Mouse (Mus musculus): ENCODE data around the gene Unc45a. TPM values are rescaled to one million over a fixed set of nuclear protein-coding genes. Genes with fewer than 3 reads are reported as not detected.
A peak's percentile ranks its signal among the peaks of the same experiment; 100 is the strongest.

The Unc45a gene
- polyA plus RNA-seq (2015; fragmentation: Nextera tagmentation; extraction: Ambion mirVana), result 51.4 and 51.7 TPM in 2 replicates

GRCm38 (mm10) chr7:80340793-80341192 lies at the start of gene Unc45a:
Unc45a (minus strand) TSS chr7:80341005.
- peaks cover 38% of the 10 kb centered on the region for H3K4me1 ChIP-seq
- peak within 1 kb of the TSS; percentile 86 for H3K4me2 ChIP-seq
- H3K4me3 ChIP-seq, result peak within 1 kb of the TSS; percentile 67
- H3K36me3 ChIP-seq, result peaks cover 14% of the 10 kb centered on the region
- no peak for ATAC-seq (ENCODE audit: insufficient number of reproducible peaks, low FRiP score, low TSS enrichment, low read depth)
- peak within 1 kb of the TSS; percentile 42; the same call in 1 of the 2 replicates for H3K9ac ChIP-seq
- H3K9me3 ChIP-seq, result no peaks in the 10 kb centered on the region
- H3K27ac ChIP-seq, result peak within 1 kb of the TSS; percentile 93
- under 1% methylated on average over 11 of the region's 11 CpGs for WGBS
- H3K27me3 ChIP-seq, result no peaks in the 10 kb centered on the region

- WGBS, result 8% methylated on average over 33 of the region's 33 CpGs
- 0 out of 2 replicates have a peak, but pooled peaks cover under 1% of the 10 kb centered on the region for H3K27me3 ChIP-seq
- H3K9me3 ChIP-seq, result no peaks in the 10 kb centered on the region
- peaks cover 42% of the 10 kb centered on the region for H3K36me3 ChIP-seq
- ATAC-seq (ENCODE audit: insufficient number of reproducible peaks, low FRiP score, low TSS enrichment, low read depth), result peak; percentile 57
- peak within 1 kb of the TSS; percentile 39 for H3K4me3 ChIP-seq
- H3K9ac ChIP-seq, result peak within 1 kb of the TSS; percentile 47
- peak within 1 kb of the TSS; percentile 79 for H3K27ac ChIP-seq
- peak within 1 kb of the TSS; percentile 53 for H3K4me2 ChIP-seq
- H3K4me1 ChIP-seq, result peaks cover 38% of the 10 kb centered on the region
These were observed 47.1 kb upstream of the Unc45a start, which contains the start of gene Fes for GRCm38 (mm10) chr7:80387633-80388543. Fes (minus strand) TSS chr7:80387946.

GRCm38 (mm10) chr7:80387033-80387632 lies 46.3 kb upstream of the Unc45a start:
- Histone ChIP-seq H3K4me1 (peaks cover 38% of the 10 kb centered on the region), H3K4me2 (peak overlapping the region; percentile 53), H3K36me3 (peaks cover 42% of the 10 kb centered on the region), H3K27ac (peak overlapping the region; percentile 79), H3K4me3 (peak overlapping the region; percentile 39), H3K27me3 (0 out of 2 replicates have a peak, but pooled peaks cover 5% of the 10 kb centered on the region), H3K9me3 (no peaks in the 10 kb centered on the region), H3K9ac (peak overlapping the region; percentile 47)
- 39% methylated on average over 17 of the region's 17 CpGs for WGBS
- ATAC-seq (ENCODE audit: insufficient number of reproducible peaks, low FRiP score, low TSS enrichment, low read depth), result no peak

GRCm38 (mm10) chr7:80386235-80386930 lies 45.6 kb upstream of the Unc45a start:
- Histone ChIP-seq H3K4me1 (peaks cover 38% of the 10 kb centered on the region), H3K4me2 (peak overlapping the region; percentile 53), H3K27me3 (0 out of 2 replicates have a peak, but pooled peaks cover 6% of the 10 kb centered on the region), H3K4me3 (peak overlapping the region; percentile 39), H3K9ac (no peak overlapping the region), H3K9me3 (no peaks in the 10 kb centered on the region), H3K27ac (peak overlapping the region; percentile 71), H3K36me3 (peaks cover 40% of the 10 kb centered on the region)
- ATAC-seq (ENCODE audit: insufficient number of reproducible peaks, low FRiP score, low TSS enrichment, low read depth), result peak; percentile 57; the same call in 1 of the 2 replicates
- WGBS, result 40% methylated on average over 18 of the region's 18 CpGs

GRCm38 (mm10) chr7:80382919-80383318 lies 42.1 kb upstream of the Unc45a start:
- WGBS, result 72% methylated on average over 11 of the region's 11 CpGs
- Histone ChIP-seq H3K27ac (no peak overlapping the region), H3K9me3 (no peaks in the 10 kb centered on the region), H3K36me3 (peaks cover 45% of the 10 kb centered on the region), H3K9ac (no peak overlapping the region), H3K4me1 (peaks cover 17% of the 10 kb centered on the region), H3K4me3 (no peak overlapping the region), H3K27me3 (0 out of 2 replicates have a peak, but pooled peaks cover 6% of the 10 kb centered on the region), H3K4me2 (no peak overlapping the region)
- no peak for ATAC-seq (ENCODE audit: insufficient number of reproducible peaks, low FRiP score, low TSS enrichment, low read depth)

GRCm38 (mm10) chr7:80379531-80379930 lies 38.7 kb upstream of the Unc45a start:
- Histone ChIP-seq H3K27ac (no peak overlapping the region), H3K4me3 (no peak overlapping the region), H3K4me1 (no peaks in the 10 kb centered on the region), H3K36me3 (peaks cover 45% of the 10 kb centered on the region), H3K27me3 (0 out of 2 replicates have a peak, but pooled peaks cover 6% of the 10 kb centered on the region), H3K9me3 (no peaks in the 10 kb centered on the region), H3K4me2 (no peak overlapping the region), H3K9ac (no peak overlapping the region)
- ATAC-seq (ENCODE audit: insufficient number of reproducible peaks, low FRiP score, low TSS enrichment, low read depth), result no peak
- WGBS, result 61% methylated on average over 13 of the region's 13 CpGs

GRCm38 (mm10) chr7:80377471-80377870 lies 36.7 kb upstream of the Unc45a start:
- Histone ChIP-seq H3K4me3 (no peak overlapping the region), H3K9me3 (no peaks in the 10 kb centered on the region), H3K27me3 (0 out of 2 replicates have a peak, but pooled peaks cover 4% of the 10 kb centered on the region), H3K27ac (no peak overlapping the region), H3K9ac (no peak overlapping the region), H3K4me2 (no peak overlapping the region), H3K36me3 (peaks cover 32% of the 10 kb centered on the region), H3K4me1 (0 out of 2 replicates have a peak, but pooled peaks cover 4% of the 10 kb centered on the region)
- ATAC-seq (ENCODE audit: insufficient number of reproducible peaks, low FRiP score, low TSS enrichment, low read depth), result no peak
- WGBS, result 32% methylated on average over 6 of the region's 6 CpGs

GRCm38 (mm10) chr7:80376192-80376591 lies 35.4 kb upstream of the Unc45a start:
- no peak for ATAC-seq (ENCODE audit: insufficient number of reproducible peaks, low FRiP score, low TSS enrichment, low read depth)
- 85% methylated on average over 10 of the region's 10 CpGs for WGBS

GRCm38 (mm10) chr7:80375376-80376039 lies 34.7 kb upstream of the Unc45a start:
- WGBS, result 72% methylated on average over 9 of the region's 9 CpGs
- no peak for ATAC-seq (ENCODE audit: insufficient number of reproducible peaks, low FRiP score, low TSS enrichment, low read depth)

More at GRCm38 (mm10) chr7:80376192-80376591, 35.4 kb upstream of the Unc45a start:
- Histone ChIP-seq H3K27ac (no peak overlapping the region), H3K9ac (no peak overlapping the region), H3K27me3 (no peaks in the 10 kb centered on the region), H3K9me3 (no peaks in the 10 kb centered on the region), H3K4me3 (no peak overlapping the region), H3K4me1 (0 out of 2 replicates have a peak, but pooled peaks cover 4% of the 10 kb centered on the region), H3K4me2 (no peak overlapping the region), H3K36me3 (peaks cover 23% of the 10 kb centered on the region; the same call in 1 of the 2 replicates)

GRCm38 (mm10) chr7:80374733-80375132 lies 33.9 kb upstream of the Unc45a start:
- no peak for ATAC-seq (ENCODE audit: insufficient number of reproducible peaks, low FRiP score, low TSS enrichment, low read depth)
- Histone ChIP-seq H3K27ac (no peak overlapping the region), H3K4me2 (no peak overlapping the region), H3K4me3 (no peak overlapping the region), H3K9ac (no peak overlapping the region), H3K27me3 (no peaks in the 10 kb centered on the region), H3K9me3 (no peaks in the 10 kb centered on the region), H3K36me3 (peaks cover 12% of the 10 kb centered on the region; the same call in 1 of the 2 replicates), H3K4me1 (peaks cover 9% of the 10 kb centered on the region)
- 86% methylated on average over 3 of the region's 3 CpGs for WGBS

More at GRCm38 (mm10) chr7:80375376-80376039, 34.7 kb upstream of the Unc45a start:
- Histone ChIP-seq H3K9me3 (no peaks in the 10 kb centered on the region), H3K27ac (no peak overlapping the region), H3K9ac (no peak overlapping the region), H3K27me3 (no peaks in the 10 kb centered on the region), H3K4me1 (0 out of 2 replicates have a peak, but pooled peaks cover 4% of the 10 kb centered on the region), H3K4me3 (no peak overlapping the region), H3K36me3 (peaks cover 17% of the 10 kb centered on the region; the same call in 1 of the 2 replicates), H3K4me2 (no peak overlapping the region)

- no peak for ATAC-seq (ENCODE audit: insufficient number of reproducible peaks, low FRiP score, low TSS enrichment, low read depth)
- peak overlapping the region; percentile 1; the same call in 1 of the 2 replicates for H3K9ac ChIP-seq
- no peaks in the 10 kb centered on the region for H3K9me3 ChIP-seq
- no peak overlapping the region for H3K27ac ChIP-seq
- H3K27me3 ChIP-seq, result no peaks in the 10 kb centered on the region
- H3K4me2 ChIP-seq, result no peak overlapping the region
- 45% methylated on average over 3 of the region's 3 CpGs for WGBS
- H3K4me1 ChIP-seq, result peaks cover 13% of the 10 kb centered on the region
- peaks cover 8% of the 10 kb centered on the region; the same call in 1 of the 2 replicates for H3K36me3 ChIP-seq
- no peak overlapping the region for H3K4me3 ChIP-seq
These were observed 33.5 kb upstream of the Unc45a start for GRCm38 (mm10) chr7:80374280-80374679.

Data from limb, embryonic 15.5 days (tissue).